Mouse (Mus musculus) kidney, embryonic 15.5 days (tissue): ENCODE data around the gene Asb11. TPM values are rescaled to one million over a fixed set of nuclear protein-coding genes. Genes with fewer than 3 reads are reported as not detected.

Experiments
- ATAC-seq: fragments of 200-750 bp; cut with Nextera tagmentation; replicated peaks from 2 replicates; pipeline ENCODE4 v1.8.0; 2017; ENCODE audit warnings: moderate TSS enrichment; ENCODE audit not compliant: low FRiP score
- H3K27ac ChIP-seq: fragments of 300-500 bp; sonication (generic); 2 replicates; pipeline ENCODE4 v1.5.1; 2015; ENCODE audit warnings: mild to moderate bottlenecking, inconsistent platforms
- H3K27me3 ChIP-seq: fragments of 300-500 bp; sonication (generic); 2 replicates; pipeline ENCODE4 v1.6.1; 2015; ENCODE audit warnings: inconsistent platforms
- H3K36me3 ChIP-seq: fragments of 300-500 bp; sonication (generic); 2 replicates; pipeline ENCODE4 v1.6.1; 2015; ENCODE audit warnings: inconsistent platforms
- H3K4me1 ChIP-seq: fragments of 300-500 bp; sonication (generic); 2 replicates; pipeline ENCODE4 v1.6.1; 2015; ENCODE audit warnings: inconsistent platforms
- H3K4me2 ChIP-seq: fragments of 300-500 bp; sonication (generic); 2 replicates; pipeline ENCODE4 v1.6.1; 2015; ENCODE audit warnings: moderate library complexity, mild to moderate bottlenecking, inconsistent platforms
- H3K4me3 ChIP-seq: fragments of 300-500 bp; sonication (generic); replicated peaks from 2 replicates; pipeline ENCODE4 v1.5.1; 2015; ENCODE audit warnings: mild to moderate bottlenecking, inconsistent platforms
- H3K9ac ChIP-seq: fragments of 300-500 bp; sonication (generic); 2 replicates; pipeline ENCODE4 v1.6.1; 2015; ENCODE audit warnings: mild to moderate bottlenecking, inconsistent platforms
- H3K9me3 ChIP-seq: fragments of 300-500 bp; sonication (generic); replicated peaks from 2 replicates; pipeline ENCODE4 v1.6.1; 2016; ENCODE audit warnings: inconsistent platforms
- WGBS: fragments of 180-500 bp; shearing (Covaris S2); methylation state at CpG from one replicate; pipeline ENCODE4 v1.1.7; 2015; ENCODE audit warnings: mixed read lengths; 5-methylcytosine and 5-hydroxymethylcytosine counted together
- polyA plus RNA-seq: library from polyadenylated mRNA; unstranded; fragments of >200 nt; fragmentation: Nextera tagmentation; extraction: Ambion mirVana; gene quantifications from 2 replicates; pipeline ENCODE4 v1.2.1, GENCODE M21; 2015

Asb11 gene
- 0.15 TPM in 1 of 2 replicates, not detected in the other for polyA plus RNA-seq

DNA sequence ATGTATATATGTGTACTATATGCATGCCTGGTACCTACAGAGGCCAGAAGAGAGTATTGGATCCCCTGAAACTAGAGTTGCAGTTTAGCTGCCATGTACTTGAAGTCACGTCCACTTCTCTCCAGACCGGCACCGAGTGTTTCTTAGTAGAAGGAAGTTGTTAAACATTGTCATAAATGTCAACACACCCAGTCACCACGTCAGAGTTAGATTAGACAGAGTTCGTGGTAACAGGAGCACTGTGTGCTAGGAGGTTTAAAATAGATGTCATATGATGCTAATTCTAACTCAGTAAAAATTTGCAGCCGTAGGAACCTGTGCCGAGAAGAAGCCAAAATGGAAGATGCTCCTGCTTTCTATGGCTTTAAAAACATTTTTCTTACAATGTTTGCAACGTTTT is at the start of gene Asb11:
Asb11 (plus strand) TSS at position 286 of the 400 bp plus-strand sequence.
- Histone ChIP-seq H3K27me3 (peaks cover 23% of the 10 kb centered on the region), H3K9me3 (no peaks in the 10 kb centered on the region), H3K4me3 (no peak within 1 kb of the TSS), H3K27ac (no peak within 1 kb of the TSS), H3K4me1 (no peaks in the 10 kb centered on the region), H3K36me3 (peaks cover 19% of the 10 kb centered on the region), H3K9ac (no peak within 1 kb of the TSS), H3K4me2 (no peak within 1 kb of the TSS)
- 65% methylated on average over 8 of the region's 8 CpGs for WGBS
- no peak for ATAC-seq

DNA sequence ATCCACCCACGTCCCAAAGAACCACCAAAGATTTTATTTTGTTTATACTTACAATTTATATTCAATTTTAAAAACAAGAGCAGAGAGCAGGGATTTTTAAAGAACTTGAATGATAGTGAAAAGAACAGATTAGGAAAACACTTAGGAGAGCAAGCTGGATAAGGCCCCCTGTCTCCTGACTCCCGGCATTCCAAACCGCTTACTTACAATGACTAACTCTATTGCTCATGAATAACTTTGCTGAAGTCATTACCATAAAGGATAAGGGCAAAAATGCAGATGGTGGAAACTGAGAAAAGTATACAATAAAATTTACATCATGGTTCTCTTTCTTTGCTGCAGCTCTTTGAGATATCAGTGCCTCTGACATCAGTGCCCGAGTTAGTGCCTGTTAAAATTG is 42.7 kb upstream of the Asb11 start:
- WGBS: 77% methylated on average over 4 of the region's 4 CpGs
- no peaks in the 10 kb centered on the region for H3K36me3 ChIP-seq
- H3K4me1 ChIP-seq: no peaks in the 10 kb centered on the region
- H3K4me3 ChIP-seq: no peak overlapping the region
- no peak overlapping the region for H3K9ac ChIP-seq
- H3K27me3 ChIP-seq: peaks cover 7% of the 10 kb centered on the region; the same call in 1 of the 2 replicates
- no peak overlapping the region for H3K27ac ChIP-seq
- H3K4me2 ChIP-seq: no peak overlapping the region
- no peak for ATAC-seq
- H3K9me3 ChIP-seq: no peaks in the 10 kb centered on the region

DNA sequence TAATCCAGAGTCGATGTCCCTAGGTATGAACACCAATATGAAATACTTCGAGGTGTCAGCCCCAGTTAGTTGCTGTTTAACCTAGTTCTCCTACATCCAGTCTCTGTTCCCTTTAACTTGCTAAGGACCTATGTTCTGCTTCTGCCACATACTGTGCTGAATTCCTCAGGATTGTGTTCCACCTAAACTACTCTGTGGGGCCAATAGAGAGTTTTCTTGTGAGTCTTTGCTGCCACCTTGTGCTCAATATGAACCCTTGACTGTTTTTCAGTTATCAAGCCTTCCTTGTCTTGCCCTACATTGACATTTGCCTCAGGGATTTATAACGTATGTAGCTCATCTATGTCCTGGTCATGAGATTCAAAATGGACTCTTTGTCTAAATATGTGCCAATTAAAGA is 38.3 kb upstream of the Asb11 start:
- no peaks in the 10 kb centered on the region for H3K36me3 ChIP-seq
- H3K9ac ChIP-seq: no peak overlapping the region
- no peaks in the 10 kb centered on the region for H3K4me1 ChIP-seq
- no peaks in the 10 kb centered on the region for H3K9me3 ChIP-seq
- no peak for ATAC-seq
- H3K27ac ChIP-seq: no peak overlapping the region
- H3K4me2 ChIP-seq: no peak overlapping the region
- peaks cover 7% of the 10 kb centered on the region; the same call in 1 of the 2 replicates for H3K27me3 ChIP-seq
- WGBS: 62% methylated on average over 3 of the region's 3 CpGs
- no peak overlapping the region for H3K4me3 ChIP-seq

DNA sequence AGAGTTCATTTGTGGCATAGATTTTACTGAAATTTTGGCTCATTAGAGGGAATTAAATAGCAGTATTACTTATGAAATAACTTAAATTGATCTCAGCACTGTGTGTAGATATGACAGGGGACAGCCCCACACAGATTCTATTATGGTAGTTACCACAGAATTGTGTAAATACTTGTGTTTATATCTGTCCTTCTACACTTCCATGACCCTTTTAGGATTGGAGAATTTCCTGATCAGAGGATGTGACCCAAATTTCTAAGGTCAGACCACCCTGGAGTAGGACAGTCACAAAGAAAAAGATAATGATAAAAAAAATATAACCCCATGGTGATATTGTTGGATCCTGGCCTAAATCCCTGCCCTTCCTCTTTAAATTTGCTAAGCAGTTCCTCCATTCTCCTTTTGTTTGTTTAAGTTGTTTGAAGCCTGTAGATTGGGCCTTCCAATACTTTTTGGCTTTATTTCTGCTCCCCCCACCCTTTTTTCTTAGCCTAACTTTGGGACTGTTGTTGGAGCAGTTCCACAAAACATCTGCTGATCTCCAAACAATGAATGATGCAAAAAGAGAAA is 31.6 kb upstream of the Asb11 start:
- H3K9me3 ChIP-seq: no peaks in the 10 kb centered on the region
- no peaks in the 10 kb centered on the region for H3K36me3 ChIP-seq
- H3K4me1 ChIP-seq: no peaks in the 10 kb centered on the region
- H3K27ac ChIP-seq: no peak overlapping the region
- ATAC-seq: no peak
- peaks cover 12% of the 10 kb centered on the region for H3K27me3 ChIP-seq
- no peak overlapping the region for H3K4me2 ChIP-seq
- no peak overlapping the region for H3K9ac ChIP-seq
- H3K4me3 ChIP-seq: no peak overlapping the region

DNA sequence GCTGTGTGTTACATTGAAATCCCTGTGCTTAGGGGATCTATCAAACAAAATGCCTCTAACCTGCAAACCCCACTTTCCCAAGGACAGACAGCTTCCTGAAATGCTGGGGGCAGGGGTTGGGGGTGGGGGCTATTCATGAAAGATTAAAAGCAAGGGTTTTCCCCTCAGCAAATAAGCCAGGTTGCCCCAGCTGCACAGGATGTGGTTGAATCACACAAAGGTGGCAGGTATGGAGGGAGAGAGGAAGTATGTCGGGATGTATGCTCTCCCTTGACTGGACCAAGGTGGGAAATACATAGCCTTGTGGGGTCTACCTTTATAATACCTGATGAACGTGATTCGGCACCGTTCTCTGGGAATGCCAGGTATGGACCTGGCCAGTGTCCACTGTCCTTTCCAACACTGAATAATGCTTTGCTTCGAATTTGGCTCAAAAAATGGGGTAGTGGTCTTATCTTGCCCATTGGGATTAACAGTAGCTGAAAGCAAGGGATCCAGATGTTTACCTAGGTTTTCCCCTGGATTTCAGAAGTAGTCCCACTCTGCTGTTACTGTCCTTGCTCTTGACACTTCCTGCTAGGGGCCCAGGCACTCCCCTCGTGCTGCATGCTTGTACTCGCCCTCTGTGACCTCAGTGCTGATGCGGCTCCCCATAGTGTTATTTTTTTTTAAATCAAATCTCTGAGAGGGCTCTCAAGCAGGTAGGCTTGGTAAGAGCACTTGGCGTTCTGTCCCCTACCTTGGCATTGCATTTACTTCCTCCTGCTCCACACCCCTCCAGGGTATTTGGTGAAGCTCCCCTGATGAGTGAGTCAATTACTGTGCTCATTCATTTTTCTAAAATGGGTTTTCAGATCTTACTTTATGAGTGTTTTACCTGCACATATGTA is 30.4 kb upstream of the Asb11 start:
- no peaks in the 10 kb centered on the region for H3K36me3 ChIP-seq
- H3K4me1 ChIP-seq: no peaks in the 10 kb centered on the region
- no peak overlapping the region for H3K4me3 ChIP-seq
- no peak overlapping the region for H3K27ac ChIP-seq
- H3K9me3 ChIP-seq: no peaks in the 10 kb centered on the region
- no peak overlapping the region for H3K4me2 ChIP-seq
- no peak for ATAC-seq
- H3K27me3 ChIP-seq: peaks cover 12% of the 10 kb centered on the region
- H3K9ac ChIP-seq: no peak overlapping the region
- 73% methylated on average over 9 of the region's 9 CpGs for WGBS

DNA sequence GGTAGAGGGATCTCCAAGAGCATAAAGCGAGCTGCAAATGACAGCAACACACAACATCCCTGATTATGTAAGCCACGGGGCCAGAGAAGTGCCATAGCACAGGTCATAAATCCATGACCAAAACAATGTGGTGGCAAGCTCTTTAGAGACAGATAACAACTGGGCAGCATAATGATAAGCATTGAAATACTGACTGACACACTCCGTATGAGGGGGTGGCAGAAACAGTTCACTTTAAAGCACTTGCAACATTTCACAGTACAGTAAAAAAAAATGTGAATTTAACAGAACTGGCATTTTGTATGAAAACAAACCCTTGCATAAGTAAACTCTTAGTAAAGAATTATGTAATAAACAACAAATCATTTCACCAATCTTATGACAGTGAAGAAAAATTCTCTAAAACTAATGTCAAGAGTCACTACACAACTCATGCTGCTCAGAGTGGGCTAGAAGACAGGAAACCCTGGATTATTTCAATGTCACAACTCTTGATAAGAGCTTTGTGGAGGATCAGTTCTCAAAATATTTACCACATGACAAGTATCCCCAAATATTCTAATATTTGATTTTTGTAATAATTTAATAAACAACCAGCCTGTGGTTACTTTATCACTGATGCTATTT is 28.4 kb upstream of the Asb11 start:
- Histone ChIP-seq H3K27ac (no peak overlapping the region), H3K36me3 (no peaks in the 10 kb centered on the region), H3K4me2 (no peak overlapping the region), H3K27me3 (peaks cover 19% of the 10 kb centered on the region), H3K4me3 (no peak overlapping the region), H3K4me1 (no peaks in the 10 kb centered on the region), H3K9me3 (no peaks in the 10 kb centered on the region), H3K9ac (no peak overlapping the region)
- no peak for ATAC-seq
- 76% methylated on average over 3 of the region's 3 CpGs for WGBS

DNA sequence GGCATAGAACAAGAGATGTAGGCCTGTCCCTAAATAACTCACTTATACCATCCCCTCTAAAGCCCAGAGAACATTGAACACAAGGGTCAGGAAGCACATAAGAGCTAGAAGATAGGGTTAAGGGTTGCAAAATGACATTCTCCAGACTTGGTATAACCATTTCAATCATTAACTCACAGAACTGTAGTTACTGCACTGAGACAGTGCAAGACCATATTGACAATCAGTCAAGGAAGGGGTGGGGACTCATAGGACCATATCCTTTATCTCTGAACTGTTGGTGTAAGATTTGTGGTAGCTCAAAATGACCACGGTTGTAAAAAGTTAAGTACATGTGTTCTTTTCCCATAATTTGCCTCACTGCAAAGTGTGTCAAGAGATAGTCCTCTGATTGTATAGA is 26.2 kb upstream of the Asb11 start:
- Histone ChIP-seq H3K9ac (no peak overlapping the region), H3K36me3 (no peaks in the 10 kb centered on the region), H3K27me3 (peaks cover 31% of the 10 kb centered on the region), H3K4me3 (no peak overlapping the region), H3K4me1 (no peaks in the 10 kb centered on the region), H3K27ac (no peak overlapping the region), H3K4me2 (no peak overlapping the region), H3K9me3 (no peaks in the 10 kb centered on the region)
- no peak for ATAC-seq
- 74% methylated on average over 1 of the region's 1 CpGs for WGBS

DNA sequence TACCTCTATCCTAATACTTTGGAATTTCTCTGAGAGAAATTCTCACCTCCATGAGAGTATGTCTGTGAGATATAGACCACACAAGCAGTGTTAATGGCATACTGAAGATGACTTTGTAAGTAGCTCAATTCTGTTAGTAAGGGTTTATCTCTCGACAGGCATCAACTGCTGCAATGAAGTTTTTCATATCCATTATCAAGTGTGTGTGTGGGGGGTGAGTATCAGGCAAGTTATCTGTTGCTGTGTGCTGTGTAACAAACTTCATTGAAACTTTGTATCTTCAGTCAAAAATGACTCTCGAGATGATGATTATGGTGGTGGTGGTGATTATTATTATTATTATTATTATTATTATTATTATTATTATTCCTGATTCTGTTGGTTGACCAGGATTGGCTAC is 20.0 kb upstream of the Asb11 start:
- Histone ChIP-seq H3K9ac (no peak overlapping the region), H3K4me3 (no peak overlapping the region), H3K27me3 (peaks cover 44% of the 10 kb centered on the region), H3K9me3 (no peaks in the 10 kb centered on the region), H3K36me3 (no peaks in the 10 kb centered on the region), H3K27ac (no peak overlapping the region), H3K4me2 (no peak overlapping the region), H3K4me1 (0 out of 2 replicates have a peak, but pooled peaks cover 8% of the 10 kb centered on the region)
- 81% methylated on average over 2 of the region's 2 CpGs for WGBS
- ATAC-seq: no peak

DNA sequence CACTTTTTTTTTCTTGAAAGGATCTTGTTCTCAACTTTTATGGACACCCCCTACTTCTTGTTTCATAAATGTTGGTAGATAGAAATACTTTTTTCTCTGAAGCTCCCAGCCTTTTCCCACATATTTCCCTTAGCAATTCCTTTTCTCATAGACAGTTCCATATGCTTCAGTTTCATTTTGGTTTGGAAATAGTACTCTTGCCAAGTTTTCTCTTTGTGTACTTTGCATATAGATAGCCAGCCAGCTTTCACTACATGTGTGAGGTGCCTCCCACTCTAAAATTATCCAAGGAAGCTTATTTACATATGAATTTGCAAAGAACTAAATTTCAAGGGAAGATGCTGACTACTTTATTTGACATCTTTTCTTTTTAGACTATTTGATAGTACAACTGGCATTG is 18.8 kb upstream of the Asb11 start:
- H3K4me3 ChIP-seq: no peak overlapping the region
- H3K9me3 ChIP-seq: no peaks in the 10 kb centered on the region
- H3K27me3 ChIP-seq: peaks cover 43% of the 10 kb centered on the region
- ATAC-seq: no peak
- 0 out of 2 replicates have a peak, but pooled peaks cover 8% of the 10 kb centered on the region for H3K4me1 ChIP-seq
- H3K9ac ChIP-seq: no peak overlapping the region
- H3K36me3 ChIP-seq: peaks cover 6% of the 10 kb centered on the region
- no peak overlapping the region for H3K4me2 ChIP-seq
- no peak overlapping the region for H3K27ac ChIP-seq

DNA sequence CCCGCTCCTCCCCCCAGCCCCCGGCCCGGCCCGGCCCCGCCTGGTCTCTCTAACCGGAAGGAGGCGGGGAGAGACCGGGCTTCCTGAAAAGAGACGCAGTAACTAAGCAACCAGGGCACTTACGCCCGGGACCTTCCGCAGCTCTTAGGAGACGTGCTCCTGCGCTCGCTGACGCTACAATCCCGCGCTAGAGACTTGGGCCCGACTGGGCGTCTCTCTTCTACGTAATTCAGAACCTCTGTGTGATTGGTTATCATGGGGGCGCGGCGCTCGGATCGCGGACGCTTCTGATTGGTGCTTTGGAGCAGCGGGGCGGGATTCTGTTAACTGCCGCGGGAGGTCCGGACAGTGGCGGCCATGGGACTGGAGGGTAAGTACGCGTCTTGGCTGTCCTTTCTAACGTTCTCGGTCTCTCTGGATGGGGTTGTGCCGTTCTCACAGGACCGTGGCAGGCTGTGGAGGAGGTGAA is 17.3 kb upstream of the Asb11 start, which contains the start of gene Piga:
Piga (plus strand) TSS at position 317 of the 469 bp plus-strand sequence.
- Histone ChIP-seq H3K4me3 (peak within 1 kb of the TSS; percentile 60), H3K4me2 (peak within 1 kb of the TSS; percentile 51), H3K4me1 (0 out of 2 replicates have a peak, but pooled peaks cover 8% of the 10 kb centered on the region), H3K27ac (peak within 1 kb of the TSS; percentile 82), H3K36me3 (peaks cover 17% of the 10 kb centered on the region), H3K9me3 (no peaks in the 10 kb centered on the region), H3K9ac (peak within 1 kb of the TSS; percentile 56), H3K27me3 (peaks cover 46% of the 10 kb centered on the region)
- whole genome bisulfite sequencing: 13% methylated on average over 40 of the region's 40 CpGs
- ATAC-seq: peak; percentile 100

DNA sequence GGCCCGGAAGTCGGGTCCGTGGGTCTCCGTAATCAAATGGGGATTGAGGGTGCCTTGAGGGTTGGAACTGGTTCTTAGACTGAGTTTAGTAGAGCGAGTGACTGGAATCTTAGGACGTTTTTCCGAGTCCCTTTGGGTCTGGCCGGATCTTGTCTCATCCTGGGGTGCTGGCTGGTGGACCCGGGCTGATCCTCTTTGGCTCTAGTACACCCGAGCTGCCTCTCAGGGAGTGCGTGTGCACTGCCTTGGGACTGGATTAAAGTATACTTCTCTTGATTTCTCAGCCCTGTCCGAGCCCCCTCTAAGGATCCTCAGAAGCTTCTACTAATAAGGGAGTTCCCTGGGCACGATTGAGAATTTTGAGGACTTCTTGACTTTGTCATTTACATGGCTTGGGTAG is 16.8 kb upstream of the Asb11 start:
- Histone ChIP-seq H3K27me3 (peaks cover 43% of the 10 kb centered on the region), H3K9me3 (no peaks in the 10 kb centered on the region), H3K36me3 (peaks cover 17% of the 10 kb centered on the region), H3K9ac (peak overlapping the region; percentile 56), H3K4me2 (peak overlapping the region; percentile 51), H3K27ac (peak overlapping the region; percentile 82), H3K4me3 (peak overlapping the region; percentile 60), H3K4me1 (0 out of 2 replicates have a peak, but pooled peaks cover 8% of the 10 kb centered on the region)
- ATAC-seq: no peak; the same call in 1 of the 2 replicates
- WGBS: 31% methylated on average over 13 of the region's 13 CpGs

DNA sequence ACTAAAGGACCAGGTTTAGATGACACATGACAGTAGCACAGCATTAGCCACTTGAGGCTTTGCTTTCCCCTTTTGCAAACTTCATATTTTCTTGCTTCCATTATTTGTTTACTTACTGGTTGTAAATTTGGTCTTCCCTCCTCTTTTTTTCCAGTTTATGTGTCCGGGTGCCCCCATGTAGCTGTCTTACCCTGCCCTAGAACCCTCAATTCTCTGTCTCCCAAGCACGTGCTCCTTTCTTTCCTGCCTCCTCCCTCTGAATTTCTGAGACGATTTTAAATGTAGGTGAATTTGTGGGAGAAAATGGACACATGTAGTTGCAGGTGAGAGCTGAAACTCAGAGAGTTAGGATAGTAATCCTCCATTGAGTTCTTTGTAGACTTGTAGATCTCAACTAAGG is 16.3 kb upstream of the Asb11 start:
- no peak for ATAC-seq
- Histone ChIP-seq H3K9ac (peak overlapping the region; percentile 56), H3K4me3 (peak overlapping the region; percentile 60), H3K9me3 (no peaks in the 10 kb centered on the region), H3K4me2 (peak overlapping the region; percentile 51), H3K27ac (no peak overlapping the region), H3K4me1 (0 out of 2 replicates have a peak, but pooled peaks cover 8% of the 10 kb centered on the region), H3K27me3 (peaks cover 45% of the 10 kb centered on the region), H3K36me3 (peaks cover 17% of the 10 kb centered on the region)
- WGBS: 47% methylated on average over 3 of the region's 3 CpGs
